Mouse (Mus musculus): ENCODE results near the gene ccdc198.
A peak's percentile ranks its signal among the peaks of the same experiment; 100 is the strongest.

ccdc198 gene

DNA sequence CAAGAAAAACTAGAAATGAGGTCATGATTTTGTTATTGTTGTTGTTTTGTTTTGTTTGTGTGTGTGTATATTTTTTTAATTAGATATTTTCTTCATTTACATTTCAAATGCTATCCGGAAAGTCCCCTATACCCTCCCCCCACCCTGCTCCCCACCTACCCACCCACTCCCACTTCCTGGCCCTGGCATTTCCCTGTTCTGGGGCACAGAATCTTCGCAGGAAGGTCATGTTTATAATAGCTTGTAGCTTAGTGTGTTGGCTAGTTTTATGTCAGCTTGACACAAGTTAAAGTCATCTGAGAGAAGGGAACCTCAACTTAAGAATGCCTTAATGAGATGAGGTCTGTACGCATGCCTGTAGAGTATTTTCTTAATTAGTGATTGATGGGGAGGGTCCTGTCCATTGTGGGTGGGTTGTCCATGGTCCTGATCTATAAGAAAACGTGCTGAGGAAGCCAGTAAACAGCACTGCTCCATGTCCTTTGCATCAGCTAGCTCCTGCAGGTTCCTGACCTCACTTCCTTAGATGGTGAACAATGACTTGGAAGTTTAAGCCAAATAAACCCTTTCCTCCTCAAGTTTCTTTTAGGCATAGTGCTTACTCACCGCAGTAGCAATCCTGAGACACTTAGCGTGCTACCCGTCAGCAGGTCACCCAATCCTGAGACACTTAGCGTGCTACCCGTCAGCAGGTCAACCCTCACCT, 44.0 kb downstream of the ccdc198 start:
- no peak for DNase-seq (ENCODE audit: low spot score in 2 of 2)

GRCm38 (mm10) chr14:49197031-49197527, 48.2 kb downstream of the ccdc198 start:
- no peak for DNase-seq (ENCODE audit: low spot score in 2 of 2)

- DNase-seq (ENCODE audit: low spot score in 2 of 2): no peak
These were observed 59.0 kb downstream of the ccdc198 start for GRCm38 (mm10) chr14:49186270-49186669.

DNA sequence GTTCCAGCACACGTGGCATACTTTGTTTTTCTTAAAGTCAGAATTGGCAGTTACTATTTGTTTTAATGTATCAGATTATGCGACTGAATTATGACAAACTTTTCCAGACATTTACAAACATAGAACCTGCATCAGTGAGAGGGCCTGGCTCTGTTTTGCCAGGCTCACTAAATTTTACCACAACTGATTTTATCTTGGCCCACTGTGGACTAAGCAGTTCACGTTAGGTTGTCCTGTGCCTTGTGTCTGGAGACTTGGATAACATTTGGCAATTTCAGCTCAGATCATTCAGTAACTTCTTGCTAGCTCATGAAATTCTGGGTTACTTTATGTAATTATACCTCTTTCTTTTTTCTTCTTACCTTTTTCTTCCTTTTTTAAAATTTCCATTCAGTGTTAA, 65.5 kb downstream of the ccdc198 start:
- no peak for DNase-seq (ENCODE audit: low spot score in 2 of 2)

DNA sequence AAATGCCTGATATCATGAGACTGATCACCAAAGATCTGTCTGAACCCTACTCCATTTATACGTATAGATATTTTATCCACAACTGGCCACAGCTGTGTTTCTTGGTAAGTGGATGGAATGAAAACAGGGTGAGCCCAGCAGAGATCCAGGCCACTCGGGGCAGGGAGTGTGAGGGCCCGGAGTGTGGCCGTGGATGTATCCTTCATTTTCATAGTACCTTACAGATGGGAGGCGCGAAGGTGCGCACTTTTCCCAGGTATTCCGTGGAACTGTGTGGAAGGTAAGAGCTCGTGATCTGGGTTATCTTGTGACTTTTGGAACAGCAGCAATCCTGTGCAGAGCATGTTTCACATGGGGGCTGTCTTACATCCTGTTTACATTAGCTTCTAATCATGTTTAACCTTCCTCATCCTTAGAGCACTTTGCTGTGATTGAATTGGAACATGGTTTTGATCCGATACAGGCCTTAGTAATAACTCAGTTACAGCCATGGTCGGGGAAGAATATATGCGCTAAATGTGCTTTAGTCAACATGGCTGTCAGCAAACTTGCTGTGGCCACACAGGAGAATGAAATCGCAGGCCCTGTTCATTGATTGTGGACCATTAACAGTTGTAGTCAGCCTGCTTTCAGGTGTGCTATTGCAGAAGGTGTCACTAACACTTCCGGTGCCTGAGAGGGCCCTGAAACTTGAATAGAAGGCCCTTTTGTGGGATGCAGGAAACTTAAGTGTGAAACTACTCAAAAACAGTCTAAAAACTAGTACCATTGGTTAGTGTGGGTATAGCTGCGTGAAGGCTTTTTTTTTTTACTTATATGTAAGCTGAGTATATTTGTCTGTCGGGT, 71.8 kb downstream of the ccdc198 start:
- peak in 1 of 2 experiments; percentile 15 for DNase-seq (ENCODE audit: low spot score in 2 of 2)

DNA sequence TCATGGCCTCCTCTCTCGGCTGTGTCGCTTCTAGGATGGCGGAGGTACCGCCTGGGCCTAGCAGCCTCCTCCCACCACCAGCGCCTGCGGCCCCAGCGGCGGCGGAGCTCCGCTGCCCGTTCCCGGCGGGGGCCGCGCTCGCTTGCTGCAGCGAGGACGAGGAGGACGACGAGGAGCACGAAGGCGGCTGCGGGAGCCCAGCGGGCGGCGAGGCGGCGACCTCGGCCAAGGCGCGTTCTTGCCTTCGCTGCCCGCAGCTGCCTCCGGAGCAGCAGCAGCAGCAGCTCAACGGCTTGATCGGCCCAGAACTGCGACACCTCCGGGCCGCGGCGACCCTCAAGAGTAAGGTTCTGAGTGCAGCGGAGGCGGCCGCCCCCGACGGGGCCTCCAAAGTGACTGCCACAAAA, 72.7 kb downstream of the ccdc198 start:
- peak; percentile 23 to 62 for DNase-seq (ENCODE audit: low spot score in 2 of 2)

- DNase-seq (ENCODE audit: low spot score in 2 of 2): peak; percentile 92 to 94
These were observed 73.2 kb downstream of the ccdc198 start, which contains the start of gene Naa30 for GRCm38 (mm10) chr14:49171867-49172581. Naa30 (plus strand) TSS chr14:49172226.

DNA sequence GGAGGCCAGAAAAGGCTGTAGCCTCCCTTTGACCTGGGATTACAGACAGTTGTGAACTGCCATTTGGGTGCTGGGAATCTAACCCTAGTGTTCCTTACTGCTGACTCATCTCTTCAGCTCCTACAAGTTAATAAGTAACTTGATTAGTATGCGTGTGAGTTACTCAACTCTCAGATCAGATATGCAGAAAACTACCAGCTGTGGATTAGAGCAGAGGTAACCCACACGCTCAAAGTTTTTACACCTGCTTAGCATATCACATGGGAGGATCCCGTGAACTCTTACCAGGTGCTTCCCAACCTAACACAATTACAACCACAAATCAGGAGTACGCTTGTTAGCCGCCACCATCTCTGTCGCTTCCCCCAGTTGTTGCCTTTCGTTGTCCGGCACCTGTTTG, 74.0 kb downstream of the ccdc198 start:
- DNase-seq (ENCODE audit: low spot score in 2 of 2): no peak

Measured in frontal cortex, postnatal 10 days (tissue).